Mouse (Mus musculus) liver, embryonic 14.5 days (tissue): ENCODE data around the gene Cars2. TPM values are rescaled to one million over a fixed set of nuclear protein-coding genes. Genes with fewer than 3 reads are reported as not detected.

Experiments
- ATAC-seq: fragments of 200-750 bp; cut with Nextera tagmentation; 2 replicates; pipeline ENCODE4 v1.8.0; 2017; ENCODE audit warnings: moderate number of reproducible peaks, mild to moderate bottlenecking, moderate library complexity; ENCODE audit not compliant: insufficient read depth
- DNase-seq, 3 experiments: peaks; one replicate each; pipeline ENCODE4 v3.0.0-alpha.2; 2012 to 2013; ENCODE audit warnings: low read depth in 3 of 3, low spot score in 3 of 3
- H3K27ac ChIP-seq: fragments of 300-500 bp; sonication (generic); 2 replicates; pipeline ENCODE4 v1.5.1; 2014; ENCODE audit warnings: moderate library complexity, mild to moderate bottlenecking, control low read depth, inconsistent platforms
- H3K27me3 ChIP-seq: fragments of 300-500 bp; sonication (generic); 2 replicates; pipeline ENCODE4 v1.6.1; 2014; ENCODE audit warnings: mild to moderate bottlenecking, low read length, moderate library complexity; ENCODE audit not compliant: control insufficient read depth, insufficient read depth
- H3K36me3 ChIP-seq: fragments of 300-500 bp; sonication (generic); replicated peaks from 2 replicates; pipeline ENCODE4 v1.6.1; 2014; ENCODE audit warnings: low read depth; ENCODE audit not compliant: control insufficient read depth, insufficient read depth
- H3K4me1 ChIP-seq, 2 experiments: fragments of 200-500 bp in 1 of 2; fragments of 300-500 bp in 1 of 2; sonication (generic) in 1 of 2; replicated peaks; 2 replicates each; pipeline ENCODE4 v1.6.1; 2012 to 2014; ENCODE audit warnings: antibody characterized with exemption in 1 of 2, inconsistent platforms in 1 of 2, low read length in 1 of 2; ENCODE audit not compliant: control insufficient read depth in 2 of 2, insufficient read depth in 2 of 2
- H3K4me2 ChIP-seq: fragments of 300-500 bp; sonication (generic); 2 replicates; pipeline ENCODE4 v1.6.1; 2014; ENCODE audit warnings: low read depth, mild to moderate bottlenecking, control low read depth, moderate library complexity
- H3K4me3 ChIP-seq, 2 experiments: fragments of 200-500 bp in 1 of 2; fragments of 300-500 bp in 1 of 2; sonication (generic) in 1 of 2; 2 replicates each; pipeline ENCODE4 v1.5.1; 2012 to 2014; ENCODE audit warnings: low read depth in 2 of 2, low read length in 2 of 2, mild to moderate bottlenecking in 2 of 2, control low read depth in 1 of 2, inconsistent platforms in 1 of 2, moderate library complexity in 1 of 2; ENCODE audit not compliant: insufficient read depth in 1 of 2
- H3K9ac ChIP-seq: fragments of 300-500 bp; sonication (generic); replicated peaks from 2 replicates; pipeline ENCODE4 v1.6.1; 2014; ENCODE audit warnings: mild to moderate bottlenecking, control low read depth, moderate library complexity
- H3K9me3 ChIP-seq: fragments of 300-500 bp; sonication (generic); 2 replicates; pipeline ENCODE4 v1.6.1; 2016; ENCODE audit warnings: low read length, mixed read lengths; ENCODE audit not compliant: control insufficient read depth
- CTCF ChIP-seq: IDR thresholded peaks from 2 replicates; pipeline ENCODE4 v1.5.1; 2016; ENCODE audit warnings: antibody characterized with exemption, low read depth, control low read depth
- EP300 ChIP-seq: IDR thresholded peaks from 2 replicates; pipeline ENCODE4 v1.6.1; 2016; ENCODE audit warnings: antibody characterized with exemption, low read depth
- WGBS: fragments of 180-500 bp; shearing (Covaris S2); extraction: QIAGEN DNeasy Blood & Tissue Kit; methylation state at CpG from one replicate; pipeline ENCODE4 v1.1.7; 2014; ENCODE audit not compliant: insufficient replicate concordance; 5-methylcytosine and 5-hydroxymethylcytosine counted together
- polyA plus RNA-seq, 2 experiments: library from polyadenylated mRNA; depleted of rRNA in 1 of 2; stranded (reverse) in 1 of 2; unstranded in 1 of 2; fragments of >200 nt; fragmentation: Nextera tagmentation in 1 of 2; extraction: Ambion mirVana in 1 of 2; gene quantifications; 2 replicates each; pipeline versions ENCODE4 v1.2.1 to v1.2.3; 2012 to 2014

The Cars2 gene
- polyA plus RNA-seq, 2 experiments = 15.5 to 18.2 TPM

- H3K4me2 ChIP-seq = no peak overlapping the region
- ATAC-seq = no peak
Measured at GRCm38 (mm10) chr8:11585513-11586373, 35.2 kb upstream of the Cars2 start.

GRCm38 (mm10) chr8:11575604-11576384, 25.2 kb upstream of the Cars2 start:
- Histone ChIP-seq H3K9ac (no peak overlapping the region), H3K9me3 (no peaks in the 10 kb centered on the region), H3K36me3 (no peaks in the 10 kb centered on the region), H3K27ac (no peak overlapping the region), H3K27me3 (no peaks in the 10 kb centered on the region), H3K4me2 (no peak overlapping the region), H3K4me3 (no peak overlapping the region), H3K4me1 (0 out of 4 replicates have a peak, but pooled peaks cover 0 to 3% of the 10 kb centered on the region in 2 experiments)
- WGBS = 52% methylated on average over 16 of the region's 16 CpGs
- TF ChIP-seq CTCF = no peak
- no peak for TF ChIP-seq EP300
- DNase-seq (no peak), ATAC-seq (no peak)

More at GRCm38 (mm10) chr8:11585513-11586373, 35.2 kb upstream of the Cars2 start:
- Histone ChIP-seq H3K9me3 (no peaks in the 10 kb centered on the region), H3K27me3 (no peaks in the 10 kb centered on the region), H3K27ac (no peak overlapping the region), H3K4me3 (no peak overlapping the region), H3K9ac (no peak overlapping the region), H3K4me1 (no peaks in the 10 kb centered on the region), H3K36me3 (no peaks in the 10 kb centered on the region)
- TF ChIP-seq CTCF (no peak), EP300 (no peak)
- WGBS = 61% methylated on average over 21 of the region's 21 CpGs
- no peak for DNase-seq

- Histone ChIP-seq H3K4me3 (no peak overlapping the region), H3K9me3 (no peaks in the 10 kb centered on the region), H3K9ac (no peak overlapping the region), H3K4me2 (no peak overlapping the region), H3K36me3 (no peaks in the 10 kb centered on the region), H3K27me3 (no peaks in the 10 kb centered on the region), H3K27ac (no peak overlapping the region), H3K4me1 (0 out of 4 replicates have a peak, but pooled peaks cover 0 to 3% of the 10 kb centered on the region in 2 experiments)
- WGBS = 39% methylated on average over 9 of the region's 9 CpGs
- no peak for DNase-seq
- no peak for TF ChIP-seq CTCF
- TF ChIP-seq EP300 = no peak
- no peak for ATAC-seq
Measured at GRCm38 (mm10) chr8:11574911-11575603, 24.5 kb upstream of the Cars2 start.

- Histone ChIP-seq H3K4me3 (no peak overlapping the region), H3K27me3 (no peaks in the 10 kb centered on the region), H3K4me1 (0 out of 4 replicates have a peak, but pooled peaks cover 0 to 3% of the 10 kb centered on the region in 2 experiments), H3K27ac (no peak overlapping the region), H3K36me3 (no peaks in the 10 kb centered on the region), H3K9ac (no peak overlapping the region), H3K4me2 (no peak overlapping the region), H3K9me3 (no peaks in the 10 kb centered on the region)
- ATAC-seq (no peak), DNase-seq (no peak)
- TF ChIP-seq EP300 (no peak), CTCF (no peak)
- WGBS = 58% methylated on average over 6 of the region's 6 CpGs
Measured at GRCm38 (mm10) chr8:11572428-11572827, 21.8 kb upstream of the Cars2 start.
